ENCODE assay signal across 27 mouse cellular contexts in genomic region chr1:160262415-160262814, GRCm38 (mm10). TPM values are rescaled to one million over a fixed set of nuclear protein-coding genes. Genes with fewer than 3 reads are reported as not detected.
DNase-seq lines count a peak whose midpoint lies in the region; ATAC-seq and TF ChIP-seq lines count a peak whose summit lies in the region.
"Had no signal": no experiment of that assay in that cellular context is flagged by ENCODE, and none has a peak within 500 bp of the region (broad histone marks: within the 10 kb centered on the region; RNA-seq: fewer than 3 reads in every experiment).

No protein-coding gene starts in this region.

- no peak for TF ChIP-seq CTCF in lung, embryonic 14.5 days (IDR thresholded peaks at IDR 0.05; ENCODE audit: low read depth)
- TF ChIP-seq CTCF in Patski (IDR thresholded peaks at IDR 0.05) = no peak

- no peak overlapping the region for H3K27ac ChIP-seq in lung, embryonic 14.5 days (ENCODE audit: low read depth)
- H3K27ac ChIP-seq: embryonic facial prominence, embryonic 12.5 days; hindbrain, embryonic 10.5 days; hindbrain, embryonic 15.5 days; limb, embryonic 12.5 days; liver, embryonic 15.5 days; midbrain, embryonic 15.5 days had no signal

- peak; percentile 7 for DNase-seq in lung, embryonic 14.5 days
- DNase-seq in lung, postnatal 4 days = no peak
- DNase-seq in 3T3-L1 (ENCODE audit: low read depth, low spot score) (peak; percentile 84), Patski (ENCODE audit: low read depth, low spot score) (no peak)
- peak; percentile 26 for DNase-seq in mesoderm, embryonic 11.5 days (ENCODE audit: low read depth, low spot score)
- DNase-seq: adrenal gland, adult 8-10 months; cerebellum, adult 2 months; cerebellum, postnatal 25 days; heart, postnatal 14 days; kidney, adult 11 months; layer of hippocampus, adult 9-11 months; lung, postnatal 10 days; right cerebral cortex, adult 18-20 months; spleen, adult 18-20 months; thymus, adult 2 months; thymus, postnatal 36 days had no signal

- no peaks in the 10 kb centered on the region for H3K9me3 ChIP-seq in lung, embryonic 14.5 days (ENCODE audit: low read depth, low read length)
- H3K9me3 ChIP-seq: embryonic facial prominence, embryonic 12.5 days; hindbrain, embryonic 10.5 days; hindbrain, embryonic 15.5 days; limb, embryonic 12.5 days; liver, embryonic 15.5 days; midbrain, embryonic 15.5 days had no signal

- H3K4me2 ChIP-seq in lung, embryonic 14.5 days = no peak overlapping the region
- H3K4me2 ChIP-seq: embryonic facial prominence, embryonic 12.5 days; hindbrain, embryonic 15.5 days; limb, embryonic 12.5 days; liver, embryonic 15.5 days; midbrain, embryonic 15.5 days had no signal

- no peak overlapping the region for H3K4me3 ChIP-seq in lung, embryonic 14.5 days (ENCODE audit: low read depth, low read length)
- H3K4me3 ChIP-seq: embryonic facial prominence, embryonic 12.5 days; erythroblast, embryonic 14.5 days; hindbrain, embryonic 10.5 days; hindbrain, embryonic 15.5 days; limb, embryonic 12.5 days; liver, embryonic 15.5 days; midbrain, embryonic 15.5 days had no signal

- H3K27me3 ChIP-seq in lung, embryonic 14.5 days (ENCODE audit: insufficient read depth, low read length) = no peaks in the 10 kb centered on the region
- H3K27me3 ChIP-seq in Patski = no peaks in the 10 kb centered on the region
- H3K27me3 ChIP-seq: embryonic facial prominence, embryonic 12.5 days; hindbrain, embryonic 15.5 days; limb, embryonic 12.5 days; liver, embryonic 15.5 days; midbrain, embryonic 15.5 days had no signal

- peaks cover 4% of the 10 kb centered on the region for H3K4me1 ChIP-seq in lung, embryonic 14.5 days (ENCODE audit: insufficient read depth)

- CTCF ChIA-PET in Patski (lab: Charles Lee) = no interaction called here

- in situ Hi-C loops in Patski (cut with MboI; ENCODE audit: low pct_unique_long_range_greater_than_20kb) = no loop called here

- WGBS in lung, embryonic 14.5 days = 45% methylated on average over 4 of the region's 4 CpGs

- H3K36me3 ChIP-seq in lung, embryonic 14.5 days (ENCODE audit: insufficient read depth) = no peaks in the 10 kb centered on the region
- H3K36me3 ChIP-seq: embryonic facial prominence, embryonic 12.5 days; hindbrain, embryonic 10.5 days; hindbrain, embryonic 15.5 days; limb, embryonic 12.5 days; liver, embryonic 15.5 days; midbrain, embryonic 15.5 days had no signal

- no peak overlapping the region for H3K9ac ChIP-seq in lung, embryonic 14.5 days
- H3K9ac ChIP-seq: embryonic facial prominence, embryonic 12.5 days; hindbrain, embryonic 15.5 days; limb, embryonic 12.5 days; liver, embryonic 15.5 days; midbrain, embryonic 15.5 days had no signal

- no peak for ATAC-seq in lung, embryonic 14.5 days (ENCODE audit: insufficient read depth)
- ATAC-seq in Patski = peak; percentile 31
- ATAC-seq in CD4-positive, CD25-positive, alpha-beta regulatory T cell, adult 4 months = no peak
- no peak for ATAC-seq in erythroblast, adult 5-6 weeks (replicated peaks; ENCODE audit: low FRiP score, poor library complexity, severe bottlenecking)
- ATAC-seq: forebrain, embryonic 16.5 days; inflammation-experienced regulatory T-cells, adult 6 months; midbrain, embryonic 15.5 days had no signal

- POLR2A ChIA-PET in Patski (lab: Charles Lee) = no interaction called here

RNA-seq across cellular contexts. Expression of gene Cacybp, which starts 49.7 kb away (rescaled TPM):
- polyA plus RNA-seq in lung, embryonic 14.5 days (2014; fragmentation: Nextera tagmentation; extraction: Ambion mirVana) = 253 and 257 TPM in 2 replicates
- polyA plus RNA-seq in Patski (2021) = 136 TPM
- 100 to 1,000 TPM in 1 of 2 experiments, 10 to 100 TPM in 1; 81.6 to 125 TPM for polyA plus RNA-seq in CD4-positive, CD25-positive, alpha-beta regulatory T cell, adult 4 months (2017; shearing (Covaris generic))
- total RNA-seq in erythroblast, adult 5-6 weeks (2015; ENCODE audit: low replicate concordance) = 48.9 and 88.4 TPM in 2 replicates
- total RNA-seq in erythroblast, adult 5-6 weeks (2017; ENCODE audit: low replicate concordance) = 38.1 and 40.6 TPM in 2 replicates

Comparison
In these comparisons a context has a peak if more than half of its experiments do, and no peak if none do; other contexts are left out.
1. DNase-seq: peak in lung, embryonic 14.5 days (single experiment), 3T3-L1 (single experiment) and mesoderm, embryonic 11.5 days (single experiment); none in lung, postnatal 4 days (0 of 2) and Patski (single experiment).